Mouse (Mus musculus) ES-Bruce4 (cell line): ENCODE data around the gene Zfp383. TPM values are rescaled to one million over a fixed set of nuclear protein-coding genes. Genes with fewer than 3 reads are reported as not detected.
"Not testable (repeated sequence)": the region's sequence is repeated elsewhere in the genome, so short reads cannot be mapped to it uniquely, and the experiment has no call there.

Experiments used
- H3K27ac ChIP-seq: 2 replicates; pipeline ENCODE4 v1.5.1; 2012; ENCODE audit warnings: low read length, inconsistent platforms; ENCODE audit not compliant: insufficient read depth
- H3K27me3 ChIP-seq: 2 replicates; pipeline ENCODE4 v1.6.1; 2012; ENCODE audit warnings: mild to moderate bottlenecking, low read length, inconsistent platforms; ENCODE audit not compliant: control insufficient read depth, poor library complexity, insufficient read depth, severe bottlenecking
- H3K36me3 ChIP-seq: 2 replicates; pipeline ENCODE4 v1.6.1; 2012; ENCODE audit warnings: inconsistent platforms, mild to moderate bottlenecking, low read length, moderate library complexity; ENCODE audit not compliant: control insufficient read depth, poor library complexity, insufficient read depth, severe bottlenecking
- H3K4me1 ChIP-seq: one replicate; pipeline ENCODE4 v1.8.1; 2011; ENCODE audit warnings: low read length; ENCODE audit not compliant: control insufficient read depth, insufficient read depth
- H3K4me3 ChIP-seq: 2 replicates; pipeline ENCODE4 v1.5.1; 2011; ENCODE audit warnings: low read depth, mild to moderate bottlenecking, low read length
- H3K9ac ChIP-seq: 2 replicates; pipeline ENCODE4 v1.6.1; 2012; ENCODE audit warnings: low read depth, mild to moderate bottlenecking, inconsistent platforms; ENCODE audit not compliant: poor library complexity, severe bottlenecking
- H3K9me3 ChIP-seq: replicated peaks from 2 replicates; pipeline ENCODE4 v1.6.1; 2012; ENCODE audit warnings: mild to moderate bottlenecking, low read length, inconsistent platforms; ENCODE audit not compliant: control insufficient read depth, poor library complexity, insufficient read depth, severe bottlenecking
- CTCF ChIP-seq: IDR thresholded peaks from one replicate; pipeline ENCODE4 v1.8.1; 2011; ENCODE audit warnings: low read depth, low read length
- EP300 ChIP-seq: IDR thresholded peaks from 2 replicates; pipeline ENCODE4 v1.6.1; 2011; ENCODE audit warnings: low read depth, low read length; ENCODE audit not compliant: insufficient read depth
- POLR2A ChIP-seq: IDR thresholded peaks from one replicate; pipeline ENCODE4 v1.8.1; 2011; ENCODE audit warnings: low read length; ENCODE audit not compliant: insufficient read depth
- polyA plus RNA-seq: library from polyadenylated mRNA; stranded (reverse); fragments of >200 nt; gene quantifications from 2 replicates; pipeline ENCODE4 v1.2.4, GENCODE M21; 2011; ENCODE audit warnings: low read depth; ENCODE audit not compliant: missing spikeins, insufficient read depth, insufficient read length

The Zfp383 gene
- polyA plus RNA-seq, 1 experiment, result 10.8 TPM

DNA sequence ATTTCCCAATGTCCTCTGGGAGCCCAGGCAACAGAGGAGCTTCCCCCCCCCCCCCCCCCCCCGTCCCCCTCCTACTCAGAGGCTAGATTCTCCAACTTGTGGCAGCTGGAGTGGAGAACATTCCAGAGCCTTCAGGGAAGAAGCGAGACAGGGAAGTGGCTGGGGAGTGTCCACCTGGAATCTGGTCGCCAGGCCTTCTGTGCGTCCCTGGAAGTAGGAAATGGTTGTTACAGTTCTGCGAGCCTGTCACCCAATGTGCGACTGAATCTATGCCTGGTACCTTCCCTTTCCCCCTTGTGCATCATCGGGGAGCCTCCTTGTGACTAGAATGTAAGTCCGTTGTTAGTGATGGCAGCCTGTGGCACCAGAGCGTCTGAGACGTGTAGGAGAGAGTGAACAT, 48.2 kb downstream of the Zfp383 start:
- Histone ChIP-seq H3K27ac (no peak overlapping the region), H3K27me3 (no peaks in the 10 kb centered on the region), H3K9ac (no peak overlapping the region), H3K9me3 (no peaks in the 10 kb centered on the region), H3K4me3 (peak overlapping the region; percentile 1; the same call in 1 of the 2 replicates), H3K4me1 (no peaks in the 10 kb centered on the region), H3K36me3 (no peaks in the 10 kb centered on the region)
- TF ChIP-seq EP300 (no peak), CTCF (no peak), POLR2A (no peak)

GRCm38 (mm10) chr7:29958125-29958724, 50.2 kb downstream of the Zfp383 start:
- Histone ChIP-seq H3K4me3 (no peak overlapping the region), H3K9me3 (peaks cover 2% of the 10 kb centered on the region; the same call in 1 of the 2 replicates), H3K27ac (no peak overlapping the region), H3K36me3 (no peaks in the 10 kb centered on the region), H3K9ac (no peak overlapping the region), H3K27me3 (no peaks in the 10 kb centered on the region), H3K4me1 (no peaks in the 10 kb centered on the region)
- no peak for TF ChIP-seq POLR2A

DNA sequence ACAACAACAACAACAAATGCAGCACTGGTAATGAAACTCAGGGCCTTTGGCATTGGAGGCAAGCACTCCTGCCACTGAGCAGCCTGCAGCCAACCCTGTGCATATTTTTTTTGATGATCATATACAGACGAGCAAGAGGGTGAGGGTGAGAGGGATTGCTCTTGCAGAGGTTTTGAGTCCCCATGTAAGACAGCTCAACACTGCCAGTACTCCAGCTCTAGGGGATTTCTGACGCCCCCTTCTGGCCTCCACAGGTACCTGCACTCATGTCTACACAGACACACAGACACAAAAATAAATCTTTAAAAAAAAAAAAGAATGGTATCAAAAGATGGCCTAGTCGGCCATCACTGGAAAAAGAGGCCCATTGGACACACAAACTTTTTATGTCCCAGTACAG, 51.0 kb downstream of the Zfp383 start:
- Histone ChIP-seq H3K27me3 (no peaks in the 10 kb centered on the region), H3K27ac (no peak overlapping the region), H3K4me1 (no peaks in the 10 kb centered on the region), H3K9me3 (peaks cover 2% of the 10 kb centered on the region; the same call in 1 of the 2 replicates), H3K4me3 (no peak overlapping the region), H3K36me3 (no peaks in the 10 kb centered on the region), H3K9ac (no peak overlapping the region)
- TF ChIP-seq POLR2A, result no peak
- no peak for TF ChIP-seq EP300
- peak; percentile 29 for TF ChIP-seq CTCF

- peak overlapping the region; percentile 52 for H3K9ac ChIP-seq
- H3K4me3 ChIP-seq, result peak overlapping the region; percentile 45; the same call in 1 of the 2 replicates
- not testable (repeated sequence) for H3K36me3 ChIP-seq, H3K27ac ChIP-seq, H3K9me3 ChIP-seq, H3K4me1 ChIP-seq, H3K27me3 ChIP-seq
Observed at GRCm38 (mm10) chr7:29965115-29965810, 57.2 kb downstream of the Zfp383 start.

Other genes with a start within 250 kb of the Zfp383 start
- gene Catsperg2, start 181.2 kb upstream of the Zfp383 start, polyA plus RNA-seq, result 0.41 TPM in 1 of 2 replicates, not detected in the other
- 7.6 and 7.9 TPM in 2 replicates for gene Zfp84, start 139.7 kb upstream of the Zfp383 start, polyA plus RNA-seq
- gene Zfp30, start 124.2 kb upstream of the Zfp383 start, polyA plus RNA-seq, result 2.3 and 2.4 TPM in 2 replicates
- gene Zfp790, start 92.1 kb upstream of the Zfp383 start, polyA plus RNA-seq, result 6.2 and 7.4 TPM in 2 replicates
- gene Zfp940, start 54.6 kb upstream of the Zfp383 start, polyA plus RNA-seq, result 10.2 and 13.9 TPM in 2 replicates
- 11.4 and 13.4 TPM in 2 replicates for gene Zfp420, start 48.2 kb upstream of the Zfp383 start, polyA plus RNA-seq
- 3.7 and 5.0 TPM in 2 replicates for gene Zfp27, start 1.7 kb upstream of the Zfp383 start, polyA plus RNA-seq
- 19.6 and 19.7 TPM in 2 replicates for gene Zfp74, start 45.9 kb downstream of the Zfp383 start, polyA plus RNA-seq
- 98.0 and 103 TPM in 2 replicates for gene Zfp568, start 75.7 kb downstream of the Zfp383 start, polyA plus RNA-seq
- gene Zfp14, start 143.2 kb downstream of the Zfp383 start, polyA plus RNA-seq, result 1.2 and 2.8 TPM in 2 replicates
- gene Zfp82, start 164.7 kb downstream of the Zfp383 start, polyA plus RNA-seq, result 13.4 and 15.4 TPM in 2 replicates
- not detected in 2 replicates for gene Gm26920, start 182.2 kb downstream of the Zfp383 start, polyA plus RNA-seq
- 12.0 and 13.7 TPM in 2 replicates for gene Zfp566, start 182.3 kb downstream of the Zfp383 start, polyA plus RNA-seq
- 60.8 and 63.8 TPM in 2 replicates for gene Zfp260, start 186.6 kb downstream of the Zfp383 start, polyA plus RNA-seq
- gene Zfp382, start 213.7 kb downstream of the Zfp383 start, polyA plus RNA-seq, result 6.1 and 9.0 TPM in 2 replicates